Mouse (Mus musculus) stomach, postnatal 0 days (tissue): ENCODE results near the gene Sectm1a.

Experiments used
- CTCF ChIP-seq: IDR thresholded peaks from 2 replicates; pipeline ENCODE4 v1.5.1; 2016; ENCODE audit warnings: antibody characterized with exemption, low read depth, mild to moderate bottlenecking, moderate library complexity
- EP300 ChIP-seq: optimal IDR thresholded peaks from 2 replicates; pipeline ENCODE3; 2016; ENCODE audit warnings: antibody characterized with exemption

DNA sequence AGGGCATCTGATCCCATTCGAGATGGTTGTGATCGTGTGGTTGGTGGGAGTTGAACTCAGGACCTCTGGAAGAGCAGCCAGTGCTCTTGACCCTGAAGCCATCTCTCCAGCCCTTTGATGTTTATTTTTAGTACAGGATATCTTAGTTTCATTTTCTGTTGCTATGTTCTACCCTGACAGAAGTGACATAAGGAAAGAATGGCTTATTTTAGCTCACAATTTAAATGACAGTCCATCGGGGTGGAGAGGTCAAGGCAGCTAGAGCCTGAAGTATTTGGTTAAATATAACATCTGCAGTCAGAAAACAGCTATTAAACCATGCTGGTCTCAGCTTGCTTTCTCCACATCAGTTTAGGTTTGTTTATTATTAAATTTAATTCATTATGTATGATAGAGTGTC lies 40.1 kb upstream of the Sectm1a start:
- TF ChIP-seq CTCF, result no peak
- TF ChIP-seq EP300, result no peak
